Mouse (Mus musculus): ENCODE measurements around the gene Atp8a2. TPM values are rescaled to one million over a fixed set of nuclear protein-coding genes. Genes with fewer than 3 reads are reported as not detected.

Atp8a2 gene
- polyA plus RNA-seq, 1 experiment from 2014 or later: 9.0 TPM

DNA sequence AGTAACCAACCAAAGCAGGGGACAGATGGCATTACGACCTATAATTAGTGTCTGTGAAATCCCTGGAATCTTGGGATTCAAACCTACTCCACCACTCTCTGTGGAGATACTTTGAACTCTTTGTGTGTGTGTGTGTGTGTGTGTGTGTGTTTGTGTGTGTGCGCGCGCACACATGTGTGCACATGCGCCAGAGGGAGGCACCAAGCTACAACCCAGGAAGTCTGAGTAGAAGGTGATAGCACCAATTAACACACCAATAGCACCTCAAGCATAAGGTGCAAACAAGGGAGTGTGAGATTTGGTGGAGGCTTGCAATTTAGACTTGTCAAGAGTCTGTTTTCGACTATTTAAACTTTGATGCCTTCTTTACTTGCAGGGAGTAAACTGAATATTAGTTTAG lies 308.9 kb downstream of the Atp8a2 start:
- H3K27me3 ChIP-seq (ENCODE audit: control insufficient read depth, insufficient read depth, low read length): peaks cover 8% of the 10 kb centered on the region
- ATAC-seq (ENCODE audit: insufficient number of reproducible peaks, insufficient read depth, low FRiP score, low read depth): no peak
- H3K27ac ChIP-seq (replicated peaks in 1 of 2; ENCODE audit: control insufficient read depth in 1 of 2, insufficient read depth in 1 of 2, low read depth in 2 of 2, low read length in 2 of 2): peak overlapping the region in 1 of 2 experiments; percentile 59; a peak in 2 of 4 replicates
- 75% methylated on average over 6 of the region's 6 CpGs for WGBS
- H3K4me2 ChIP-seq (ENCODE audit: low read length): peak overlapping the region; percentile 54
- no peak overlapping the region for H3K4me3 ChIP-seq (ENCODE audit: control insufficient read depth in 1 of 2, insufficient read depth in 1 of 2, low read depth in 1 of 2, low read length in 2 of 2)
- H3K36me3 ChIP-seq (ENCODE audit: control insufficient read depth, insufficient read depth, low read length): no peaks in the 10 kb centered on the region
- peaks cover 14% of the 10 kb centered on the region in 2 experiments for H3K4me1 ChIP-seq (ENCODE audit: control insufficient read depth in 2 of 2, insufficient read depth in 2 of 2, low read length in 2 of 2)
- no peak overlapping the region for H3K9ac ChIP-seq (ENCODE audit: low read length)
- no peaks in the 10 kb centered on the region for H3K9me3 ChIP-seq (ENCODE audit: control insufficient read depth, low read length)

- 20% methylated on average over 15 of the region's 15 CpGs for WGBS
Measured at GRCm38 (mm10) chr14:59887061-59887861, 309.7 kb downstream of the Atp8a2 start.

DNA sequence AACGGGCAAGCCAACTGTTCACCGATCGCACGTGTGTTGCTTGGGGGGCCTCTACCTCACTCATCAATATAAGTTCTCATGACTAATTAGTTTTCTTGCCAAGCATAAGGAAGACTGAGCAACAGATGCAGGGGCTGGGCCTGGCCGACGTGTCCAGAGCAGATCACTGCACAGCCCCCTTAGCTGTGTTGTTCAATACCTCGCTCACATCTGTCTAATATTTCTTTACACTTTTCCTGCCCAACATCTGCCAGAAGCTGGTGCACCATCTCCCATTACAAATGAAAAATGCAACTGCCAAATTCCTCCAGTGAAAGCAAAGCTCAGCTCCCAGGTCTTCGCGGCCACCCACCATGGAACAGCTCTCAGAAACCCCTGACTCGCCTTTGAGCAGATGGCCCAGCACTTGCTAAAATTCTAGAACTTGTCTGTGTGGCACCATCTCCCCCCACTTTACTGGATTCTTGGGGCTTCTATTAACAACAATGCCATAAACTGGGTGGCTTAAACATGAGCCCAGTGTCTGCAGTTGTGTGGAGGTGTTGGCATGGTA lies 313.4 kb downstream of the Atp8a2 start:
- Histone ChIP-seq H3K27ac (replicated peaks in 1 of 2; ENCODE audit: control insufficient read depth in 1 of 2, insufficient read depth in 1 of 2, low read depth in 2 of 2, low read length in 2 of 2) (no peak overlapping the region), H3K9ac (ENCODE audit: low read length) (no peak overlapping the region), H3K4me3 (ENCODE audit: control insufficient read depth in 1 of 2, insufficient read depth in 1 of 2, low read depth in 1 of 2, low read length in 2 of 2) (no peak overlapping the region), H3K4me1 (ENCODE audit: control insufficient read depth in 2 of 2, insufficient read depth in 2 of 2, low read length in 2 of 2) (peaks cover 12 to 14% of the 10 kb centered on the region in 2 experiments), H3K9me3 (ENCODE audit: control insufficient read depth, low read length) (no peaks in the 10 kb centered on the region), H3K4me2 (ENCODE audit: low read length) (no peak overlapping the region), H3K27me3 (ENCODE audit: control insufficient read depth, insufficient read depth, low read length) (peaks cover 8% of the 10 kb centered on the region), H3K36me3 (ENCODE audit: control insufficient read depth, insufficient read depth, low read length) (no peaks in the 10 kb centered on the region)
- 93% methylated on average over 10 of the region's 10 CpGs for WGBS
- ATAC-seq (ENCODE audit: insufficient number of reproducible peaks, insufficient read depth, low FRiP score, low read depth): no peak

More at GRCm38 (mm10) chr14:59887061-59887861, 309.7 kb downstream of the Atp8a2 start:
- H3K4me3 ChIP-seq (ENCODE audit: control insufficient read depth in 1 of 2, insufficient read depth in 1 of 2, low read depth in 1 of 2, low read length in 2 of 2): no peak overlapping the region
- no peaks in the 10 kb centered on the region for H3K36me3 ChIP-seq (ENCODE audit: control insufficient read depth, insufficient read depth, low read length)
- peaks cover 8% of the 10 kb centered on the region for H3K27me3 ChIP-seq (ENCODE audit: control insufficient read depth, insufficient read depth, low read length)
- peak overlapping the region; percentile 54 for H3K4me2 ChIP-seq (ENCODE audit: low read length)
- no peak for ATAC-seq (ENCODE audit: insufficient number of reproducible peaks, insufficient read depth, low FRiP score, low read depth)
- peak overlapping the region; percentile 10 to 59; a peak in 3 of 4 replicates for H3K27ac ChIP-seq (replicated peaks in 1 of 2; ENCODE audit: control insufficient read depth in 1 of 2, insufficient read depth in 1 of 2, low read depth in 2 of 2, low read length in 2 of 2)
- peak overlapping the region; percentile 27; the same call in 1 of the 2 replicates for H3K9ac ChIP-seq (ENCODE audit: low read length)
- H3K9me3 ChIP-seq (ENCODE audit: control insufficient read depth, low read length): no peaks in the 10 kb centered on the region
- H3K4me1 ChIP-seq (ENCODE audit: control insufficient read depth in 2 of 2, insufficient read depth in 2 of 2, low read length in 2 of 2): peaks cover 14% of the 10 kb centered on the region in 2 experiments

GRCm38 (mm10) chr14:59880829-59881228 lies 316.1 kb downstream of the Atp8a2 start:
- 87% methylated on average over 3 of the region's 3 CpGs for WGBS
- Histone ChIP-seq H3K27me3 (ENCODE audit: control insufficient read depth, insufficient read depth, low read length) (peaks cover 1% of the 10 kb centered on the region), H3K4me3 (ENCODE audit: control insufficient read depth in 1 of 2, insufficient read depth in 1 of 2, low read depth in 1 of 2, low read length in 2 of 2) (no peak overlapping the region), H3K27ac (replicated peaks in 1 of 2; ENCODE audit: control insufficient read depth in 1 of 2, insufficient read depth in 1 of 2, low read depth in 2 of 2, low read length in 2 of 2) (no peak overlapping the region), H3K9ac (ENCODE audit: low read length) (no peak overlapping the region), H3K4me2 (ENCODE audit: low read length) (no peak overlapping the region), H3K4me1 (ENCODE audit: control insufficient read depth in 2 of 2, insufficient read depth in 2 of 2, low read length in 2 of 2) (no peaks in the 10 kb centered on the region), H3K9me3 (ENCODE audit: control insufficient read depth, low read length) (no peaks in the 10 kb centered on the region), H3K36me3 (ENCODE audit: control insufficient read depth, insufficient read depth, low read length) (no peaks in the 10 kb centered on the region)
- no peak for ATAC-seq (ENCODE audit: insufficient number of reproducible peaks, insufficient read depth, low FRiP score, low read depth)

- Histone ChIP-seq H3K4me2 (ENCODE audit: low read length) (no peak overlapping the region), H3K36me3 (ENCODE audit: control insufficient read depth, insufficient read depth, low read length) (no peaks in the 10 kb centered on the region), H3K4me3 (ENCODE audit: control insufficient read depth in 1 of 2, insufficient read depth in 1 of 2, low read depth in 1 of 2, low read length in 2 of 2) (no peak overlapping the region), H3K27me3 (ENCODE audit: control insufficient read depth, insufficient read depth, low read length) (no peaks in the 10 kb centered on the region), H3K9me3 (ENCODE audit: control insufficient read depth, low read length) (no peaks in the 10 kb centered on the region), H3K4me1 (ENCODE audit: control insufficient read depth in 2 of 2, insufficient read depth in 2 of 2, low read length in 2 of 2) (peaks cover 2 to 3% of the 10 kb centered on the region in 2 experiments; a peak in 1 of 4 replicates), H3K9ac (ENCODE audit: low read length) (no peak overlapping the region), H3K27ac (replicated peaks in 1 of 2; ENCODE audit: control insufficient read depth in 1 of 2, insufficient read depth in 1 of 2, low read depth in 2 of 2, low read length in 2 of 2) (no peak overlapping the region)
- ATAC-seq (ENCODE audit: insufficient number of reproducible peaks, insufficient read depth, low FRiP score, low read depth): no peak
- 69% methylated on average over 3 of the region's 3 CpGs for WGBS
Measured at GRCm38 (mm10) chr14:59878248-59878647, 318.7 kb downstream of the Atp8a2 start.

DNA sequence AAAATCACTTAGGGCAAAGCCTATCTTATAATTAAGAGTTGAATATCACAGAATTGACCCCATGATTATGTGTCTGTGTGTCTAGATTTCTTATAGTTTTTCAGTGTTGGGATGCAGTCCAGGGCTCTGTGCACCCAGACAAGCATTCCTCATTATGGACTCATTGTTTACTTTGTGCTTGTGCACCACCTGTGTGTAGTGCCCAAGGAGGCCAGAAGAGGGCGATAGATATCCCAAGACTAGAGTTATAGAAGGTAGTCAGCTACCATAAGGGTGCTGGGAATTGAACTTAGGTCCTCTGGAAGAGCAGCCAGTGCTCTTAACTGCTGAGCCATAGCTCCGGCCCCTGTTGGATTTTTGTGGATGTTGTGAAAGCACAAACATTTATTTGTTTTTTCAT lies 320.5 kb downstream of the Atp8a2 start:
- 70% methylated on average over 2 of the region's 2 CpGs for WGBS

GRCm38 (mm10) chr14:59868369-59868768 lies 328.6 kb downstream of the Atp8a2 start:
- 65% methylated on average over 7 of the region's 7 CpGs for WGBS

More for the DNA sequence above, 320.5 kb downstream of the Atp8a2 start:
- no peaks in the 10 kb centered on the region for H3K27me3 ChIP-seq (ENCODE audit: control insufficient read depth, insufficient read depth, low read length)
- H3K9me3 ChIP-seq (ENCODE audit: control insufficient read depth, low read length): no peaks in the 10 kb centered on the region
- no peak overlapping the region for H3K9ac ChIP-seq (ENCODE audit: low read length)
- H3K36me3 ChIP-seq (ENCODE audit: control insufficient read depth, insufficient read depth, low read length): no peaks in the 10 kb centered on the region
- peaks cover 2 to 3% of the 10 kb centered on the region in 2 experiments; a peak in 1 of 4 replicates for H3K4me1 ChIP-seq (ENCODE audit: control insufficient read depth in 2 of 2, insufficient read depth in 2 of 2, low read length in 2 of 2)
- no peak overlapping the region for H3K4me3 ChIP-seq (ENCODE audit: control insufficient read depth in 1 of 2, insufficient read depth in 1 of 2, low read depth in 1 of 2, low read length in 2 of 2)
- ATAC-seq (ENCODE audit: insufficient number of reproducible peaks, insufficient read depth, low FRiP score, low read depth): no peak
- H3K4me2 ChIP-seq (ENCODE audit: low read length): no peak overlapping the region
- no peak overlapping the region for H3K27ac ChIP-seq (replicated peaks in 1 of 2; ENCODE audit: control insufficient read depth in 1 of 2, insufficient read depth in 1 of 2, low read depth in 2 of 2, low read length in 2 of 2)

More at GRCm38 (mm10) chr14:59868369-59868768, 328.6 kb downstream of the Atp8a2 start:
- Histone ChIP-seq H3K9me3 (ENCODE audit: control insufficient read depth, low read length) (peaks cover 4% of the 10 kb centered on the region; the same call in 1 of the 2 replicates), H3K27me3 (ENCODE audit: control insufficient read depth, insufficient read depth, low read length) (no peaks in the 10 kb centered on the region), H3K4me1 (ENCODE audit: control insufficient read depth in 2 of 2, insufficient read depth in 2 of 2, low read length in 2 of 2) (no peaks in the 10 kb centered on the region), H3K4me3 (ENCODE audit: control insufficient read depth in 1 of 2, insufficient read depth in 1 of 2, low read depth in 1 of 2, low read length in 2 of 2) (no peak overlapping the region), H3K36me3 (ENCODE audit: control insufficient read depth, insufficient read depth, low read length) (no peaks in the 10 kb centered on the region), H3K4me2 (ENCODE audit: low read length) (no peak overlapping the region), H3K9ac (ENCODE audit: low read length) (no peak overlapping the region), H3K27ac (replicated peaks in 1 of 2; ENCODE audit: control insufficient read depth in 1 of 2, insufficient read depth in 1 of 2, low read depth in 2 of 2, low read length in 2 of 2) (no peak overlapping the region)
- ATAC-seq (ENCODE audit: insufficient number of reproducible peaks, insufficient read depth, low FRiP score, low read depth): no peak

Data from heart, embryonic 14.5 days (tissue).